In genomic region chr16:31947901-31948316, GRCm38 (mm10) we compare ENCODE assay signal across 8 mouse cellular contexts. TPM values are rescaled to one million over a fixed set of nuclear protein-coding genes. Genes with fewer than 3 reads are reported as not detected.
A peak's percentile ranks its signal among the peaks of the same experiment; 100 is the strongest.
DNase-seq lines count a peak whose midpoint lies in the region; ATAC-seq and TF ChIP-seq lines count a peak whose summit lies in the region.

No protein-coding gene starts in this region.

- peak overlapping the region; percentile 64 for H3K27ac ChIP-seq in spleen, adult 2 months (ENCODE audit: insufficient read depth, low read length)
- peak overlapping the region; percentile 89 for H3K27ac ChIP-seq in hindbrain, embryonic 14.5 days
- peak overlapping the region; percentile 89 for H3K27ac ChIP-seq in midbrain, embryonic 14.5 days (replicated peaks; ENCODE audit: low read depth, low read length)

- peak overlapping the region; percentile 95 for H3K4me3 ChIP-seq in spleen, adult 2 months (ENCODE audit: extremely low read depth, insufficient read depth, insufficient read length)
- H3K4me3 ChIP-seq in hindbrain, embryonic 14.5 days (replicated peaks; ENCODE audit: low read length), result peak overlapping the region; percentile 83
- H3K4me3 ChIP-seq in midbrain, embryonic 14.5 days (replicated peaks; ENCODE audit: low read depth, low read length), result peak overlapping the region; percentile 95

- no peak for DNase-seq in frontal cortex, postnatal 36 days (ENCODE audit: low spot score in 2 of 2)
- no peak for DNase-seq in spleen, adult 2 months (ENCODE audit: low read depth in 1 of 2, low spot score in 2 of 2)
- no peak for DNase-seq in spleen, adult 12 weeks (ENCODE audit: low spot score)
- no peak for DNase-seq in hindbrain, embryonic 14.5 days (ENCODE audit: low spot score)
- no peak for DNase-seq in midbrain, embryonic 14.5 days
- no peak for DNase-seq in adrenal gland, postnatal 4 days (ENCODE audit: low spot score in 2 of 2)

- H3K4me1 ChIP-seq in spleen, adult 2 months (ENCODE audit: control insufficient read depth, insufficient read depth, insufficient read length), result peaks cover 7% of the 10 kb centered on the region; the same call in 1 of the 2 replicates
- peaks cover 25% of the 10 kb centered on the region for H3K4me1 ChIP-seq in hindbrain, embryonic 14.5 days (replicated peaks; ENCODE audit: control insufficient read depth, insufficient read depth, low read length)
- peaks cover 24% of the 10 kb centered on the region for H3K4me1 ChIP-seq in midbrain, embryonic 14.5 days (ENCODE audit: control insufficient read depth, insufficient read depth, low read length)

- no peaks in the 10 kb centered on the region for H3K27me3 ChIP-seq in spleen, adult 2 months (ENCODE audit: control insufficient read depth, insufficient read depth, low read length)
- no peaks in the 10 kb centered on the region for H3K27me3 ChIP-seq in hindbrain, embryonic 14.5 days (ENCODE audit: control insufficient read depth, insufficient read depth, low read length)
- no peaks in the 10 kb centered on the region for H3K27me3 ChIP-seq in midbrain, embryonic 14.5 days (ENCODE audit: control insufficient read depth, insufficient read depth, low read length)

- TF ChIP-seq CTCF in spleen, adult 2 months (IDR thresholded peaks at IDR 0.05; ENCODE audit: extremely low read depth, insufficient read depth, insufficient read length, insufficient replicate concordance), result no peak

- no peak; the same call in 1 of the 2 replicates for TF ChIP-seq POLR2A in spleen, adult 2 months (IDR thresholded peaks at IDR 0.05; ENCODE audit: low read depth, low read length)

- H3K9me3 ChIP-seq in hindbrain, embryonic 14.5 days (ENCODE audit: control insufficient read depth, low read length), result no peaks in the 10 kb centered on the region
- no peaks in the 10 kb centered on the region for H3K9me3 ChIP-seq in midbrain, embryonic 14.5 days (ENCODE audit: control insufficient read depth, low read length)

- WGBS in spleen, adult 2 months, result under 1% methylated on average over 38 of the region's 38 CpGs
- under 1% methylated on average over 38 of the region's 38 CpGs for WGBS in hindbrain, embryonic 14.5 days
- WGBS in midbrain, embryonic 14.5 days, result under 1% methylated on average over 38 of the region's 38 CpGs

- peak; percentile 10; the same call in 1 of the 2 replicates for ATAC-seq in frontal cortex, adult (ENCODE audit: low TSS enrichment)
- ATAC-seq in hindbrain, embryonic 14.5 days (ENCODE audit: low FRiP score), result no peak
- peak; percentile 63; the same call in 1 of the 2 replicates for ATAC-seq in midbrain, embryonic 14.5 days (ENCODE audit: low FRiP score, low TSS enrichment)
- no peak for ATAC-seq in monocyte, adult 5-6 weeks (replicated peaks; ENCODE audit: insufficient number of reproducible peaks, low FRiP score, low TSS enrichment, poor library complexity, severe bottlenecking)

- peak overlapping the region; percentile 85 for H3K9ac ChIP-seq in hindbrain, embryonic 14.5 days
- peak overlapping the region; percentile 90 for H3K9ac ChIP-seq in midbrain, embryonic 14.5 days (replicated peaks; ENCODE audit: low read length)

- no peaks in the 10 kb centered on the region for H3K36me3 ChIP-seq in spleen, adult 2 months (ENCODE audit: control insufficient read depth, insufficient read depth, low read length)
- H3K36me3 ChIP-seq in hindbrain, embryonic 14.5 days (replicated peaks; ENCODE audit: control insufficient read depth, insufficient read depth), result peaks cover 18% of the 10 kb centered on the region
- H3K36me3 ChIP-seq in midbrain, embryonic 14.5 days (ENCODE audit: control insufficient read depth, insufficient read depth, low read length), result peaks cover 15% of the 10 kb centered on the region

- peak overlapping the region; percentile 84 for H3K4me2 ChIP-seq in hindbrain, embryonic 14.5 days (replicated peaks)
- H3K4me2 ChIP-seq in midbrain, embryonic 14.5 days (ENCODE audit: low read length), result peak overlapping the region; percentile 92

RNA-seq across cellular contexts. Expression of gene 0610012G03Rik, which starts 0.4 kb away (rescaled TPM):
- polyA plus RNA-seq in spleen, adult 2 months (2012; rRNA removed), result 37.6 and 68.9 TPM in 2 replicates
- polyA plus RNA-seq in hindbrain, embryonic 14.5 days (2014; fragmentation: Nextera tagmentation; extraction: Ambion mirVana), result 126 and 129 TPM in 2 replicates
- 115 and 132 TPM in 2 replicates for polyA plus RNA-seq in midbrain, embryonic 14.5 days (2014; fragmentation: Nextera tagmentation; extraction: Ambion mirVana)
- 10 to 100 TPM; 38.5 to 39.7 TPM for total RNA-seq in adrenal gland, postnatal 4 days (2021)
- total RNA-seq in monocyte, adult 5-6 weeks (2017), result 6.4 to 10.0 TPM (median 7.6 TPM) in 3 replicates

RNA-seq across cellular contexts. Expression of gene Ncbp2, which starts 0.4 kb away (rescaled TPM):
- 3.3 and 5.9 TPM in 2 replicates for polyA plus RNA-seq in spleen, adult 2 months (2012; rRNA removed)
- polyA plus RNA-seq in hindbrain, embryonic 14.5 days (2014; fragmentation: Nextera tagmentation; extraction: Ambion mirVana), result 88.3 and 91.9 TPM in 2 replicates
- 99.9 and 104 TPM in 2 replicates for polyA plus RNA-seq in midbrain, embryonic 14.5 days (2014; fragmentation: Nextera tagmentation; extraction: Ambion mirVana)
- total RNA-seq in adrenal gland, postnatal 4 days (2021), result 10 to 100 TPM; 47.9 to 48.2 TPM
- total RNA-seq in monocyte, adult 5-6 weeks (2017), result 25.7 to 26.9 TPM (median 26.0 TPM) in 3 replicates

RNA-seq across cellular contexts. Expression of gene Pigz, which starts 14.3 kb away (rescaled TPM):
- polyA plus RNA-seq in spleen, adult 2 months (2012; rRNA removed), result 6.9 and 7.8 TPM in 2 replicates
- 3.8 and 5.6 TPM in 2 replicates for polyA plus RNA-seq in hindbrain, embryonic 14.5 days (2014; fragmentation: Nextera tagmentation; extraction: Ambion mirVana)
- polyA plus RNA-seq in midbrain, embryonic 14.5 days (2014; fragmentation: Nextera tagmentation; extraction: Ambion mirVana), result 2.0 and 3.1 TPM in 2 replicates
- total RNA-seq in adrenal gland, postnatal 4 days (2021), result 1 to 10 TPM in 1 of 2 experiments, under 1 TPM in 1; 0.90 to 1.3 TPM
- total RNA-seq in monocyte, adult 5-6 weeks (2017), result 0.19 TPM in 1 of 3 replicates, not detected in the others

RNA-seq across cellular contexts. Expression of gene Senp5, which starts 55.2 kb away (rescaled TPM):
- 2.6 and 3.0 TPM in 2 replicates for polyA plus RNA-seq in spleen, adult 2 months (2012; rRNA removed)
- 8.4 and 10.1 TPM in 2 replicates for polyA plus RNA-seq in hindbrain, embryonic 14.5 days (2014; fragmentation: Nextera tagmentation; extraction: Ambion mirVana)
- 11.8 and 12.1 TPM in 2 replicates for polyA plus RNA-seq in midbrain, embryonic 14.5 days (2014; fragmentation: Nextera tagmentation; extraction: Ambion mirVana)
- total RNA-seq in adrenal gland, postnatal 4 days (2021), result 10 to 100 TPM; 27.3 to 27.4 TPM
- 11.9 to 24.6 TPM (median 17.9 TPM) in 3 replicates for total RNA-seq in monocyte, adult 5-6 weeks (2017)

Comparison
In these comparisons a context has a peak if more than half of its experiments do, and no peak if none do; other contexts are left out.
1. ATAC-seq: peak in frontal cortex, adult (single experiment) and midbrain, embryonic 14.5 days (single experiment); none in hindbrain, embryonic 14.5 days (single experiment) and monocyte, adult 5-6 weeks (single experiment).
2. RNA of gene Ncbp2, which starts 0.4 kb away (polyA plus RNA-seq): 99.9 to 104 TPM in midbrain, embryonic 14.5 days and 88.3 to 91.9 TPM in hindbrain, embryonic 14.5 days; 3.3 to 5.9 TPM in spleen, adult 2 months; every median in the first group is over 10 times any median in the second.
3. Peak in every context shown above with its lines, with median percentiles within 50 percentile points of each other: H3K27ac ChIP-seq and H3K4me3 ChIP-seq.